Mouse (Mus musculus): ENCODE data around the gene Cpne6. TPM values are rescaled to one million over a fixed set of nuclear protein-coding genes. Genes with fewer than 3 reads are reported as not detected.
A peak's percentile ranks its signal among the peaks of the same experiment; 100 is the strongest.

Gene Cpne6
- total and polyA plus RNA-seq, 2 experiments from 2014 or later, result 12.3 to 14.7 TPM

- ATAC-seq (ENCODE audit: low FRiP score) (no peak), DNase-seq (ENCODE audit: low spot score) (no peak)
- Histone ChIP-seq H3K4me2 (ENCODE audit: low read depth, low read length, poor library complexity, severe bottlenecking) (no peak overlapping the region), H3K27me3 (ENCODE audit: insufficient read depth, low read length) (no peaks in the 10 kb centered on the region), H3K36me3 (ENCODE audit: insufficient read depth, low read length) (peaks cover 71% of the 10 kb centered on the region), H3K4me3 (ENCODE audit: low read depth, low read length) (no peak overlapping the region), H3K9ac (replicated peaks; ENCODE audit: low read length, poor library complexity, severe bottlenecking) (no peak overlapping the region), H3K4me1 (ENCODE audit: insufficient read depth, low read length) (peaks cover 7% of the 10 kb centered on the region; the same call in 1 of the 2 replicates), H3K9me3 (ENCODE audit: low read length) (no peaks in the 10 kb centered on the region), H3K27ac (ENCODE audit: low read depth, low read length) (no peak overlapping the region)
- WGBS, result 87% methylated on average over 3 of the region's 3 CpGs
- peak; percentile 28; the same call in 1 of the 2 replicates for TF ChIP-seq CTCF (IDR thresholded peaks at IDR 0.05)
Measured at GRCm38 (mm10) chr14:55565748-55566147, 55.5 kb downstream of the Cpne6 start.

Other genes with a start within 250 kb of the Cpne6 start
- gene Dhrs4, start 31.7 kb upstream of the Cpne6 start, total RNA-seq (2014; rRNA removed), result 10.0 and 13.8 TPM in 2 replicates
- 18.0 and 19.4 TPM in 2 replicates for gene Dhrs4, start 31.7 kb upstream of the Cpne6 start, polyA plus RNA-seq (2015; fragmentation: Nextera tagmentation; extraction: Ambion mirVana)
- 118 and 166 TPM in 2 replicates for gene Carmil3, start 19.8 kb upstream of the Cpne6 start, total RNA-seq (2014; rRNA removed)
- gene Carmil3, start 19.8 kb upstream of the Cpne6 start, polyA plus RNA-seq (2015; fragmentation: Nextera tagmentation; extraction: Ambion mirVana), result 33.3 and 37.6 TPM in 2 replicates
- 1.5 and 3.8 TPM in 2 replicates for gene Nrl, start 14.5 kb downstream of the Cpne6 start, total RNA-seq (2014; rRNA removed)
- 0.55 and 0.57 TPM in 2 replicates for gene Nrl, start 14.5 kb downstream of the Cpne6 start, polyA plus RNA-seq (2015; fragmentation: Nextera tagmentation; extraction: Ambion mirVana)
- gene Pck2, start 29.8 kb downstream of the Cpne6 start, total RNA-seq (2014; rRNA removed), result 27.8 and 29.1 TPM in 2 replicates
- gene Pck2, start 29.8 kb downstream of the Cpne6 start, polyA plus RNA-seq (2015; fragmentation: Nextera tagmentation; extraction: Ambion mirVana), result 18.2 and 21.6 TPM in 2 replicates
- gene Dcaf11, start 49.6 kb downstream of the Cpne6 start, total RNA-seq (2014; rRNA removed), result 98.3 and 103 TPM in 2 replicates
- 102 and 114 TPM in 2 replicates for gene Dcaf11, start 49.6 kb downstream of the Cpne6 start, polyA plus RNA-seq (2015; fragmentation: Nextera tagmentation; extraction: Ambion mirVana)
- gene A730061H03Rik, start 50.0 kb downstream of the Cpne6 start, total RNA-seq (2014; rRNA removed), result 5.4 TPM in 1 of 2 replicates, not detected in the other
- gene A730061H03Rik, start 50.0 kb downstream of the Cpne6 start, polyA plus RNA-seq (2015; fragmentation: Nextera tagmentation; extraction: Ambion mirVana), result 0.69 TPM in 1 of 2 replicates, not detected in the other
- gene Fitm1, start 65.2 kb downstream of the Cpne6 start, total RNA-seq (2014; rRNA removed), result 0.33 and 0.80 TPM in 2 replicates
- gene Fitm1, start 65.2 kb downstream of the Cpne6 start, polyA plus RNA-seq (2015; fragmentation: Nextera tagmentation; extraction: Ambion mirVana), result 0.16 and 0.17 TPM in 2 replicates
- gene Psme1, start 67.7 kb downstream of the Cpne6 start, total RNA-seq (2014; rRNA removed), result 119 and 147 TPM in 2 replicates
- gene Psme1, start 67.7 kb downstream of the Cpne6 start, polyA plus RNA-seq (2015; fragmentation: Nextera tagmentation; extraction: Ambion mirVana), result 268 and 288 TPM in 2 replicates
- gene Emc9, start 74.9 kb downstream of the Cpne6 start, total RNA-seq (2014; rRNA removed), result 36.3 and 38.9 TPM in 2 replicates
- gene Emc9, start 74.9 kb downstream of the Cpne6 start, polyA plus RNA-seq (2015; fragmentation: Nextera tagmentation; extraction: Ambion mirVana), result 74.3 and 78.8 TPM in 2 replicates
- 62.8 and 69.6 TPM in 2 replicates for gene Psme2, start 80.7 kb downstream of the Cpne6 start, total RNA-seq (2014; rRNA removed)
- 157 and 184 TPM in 2 replicates for gene Psme2, start 80.7 kb downstream of the Cpne6 start, polyA plus RNA-seq (2015; fragmentation: Nextera tagmentation; extraction: Ambion mirVana)
- 19.8 and 26.7 TPM in 2 replicates for gene Rnf31, start 81.3 kb downstream of the Cpne6 start, total RNA-seq (2014; rRNA removed)
- 20.4 and 23.0 TPM in 2 replicates for gene Rnf31, start 81.3 kb downstream of the Cpne6 start, polyA plus RNA-seq (2015; fragmentation: Nextera tagmentation; extraction: Ambion mirVana)
- gene Irf9, start 93.1 kb downstream of the Cpne6 start, total RNA-seq (2014; rRNA removed), result 17.1 and 18.2 TPM in 2 replicates
- 7.4 and 8.3 TPM in 2 replicates for gene Irf9, start 93.1 kb downstream of the Cpne6 start, polyA plus RNA-seq (2015; fragmentation: Nextera tagmentation; extraction: Ambion mirVana)
- gene Rec8, start 107.6 kb downstream of the Cpne6 start, total RNA-seq (2014; rRNA removed), result 6.0 and 11.1 TPM in 2 replicates
- gene Rec8, start 107.6 kb downstream of the Cpne6 start, polyA plus RNA-seq (2015; fragmentation: Nextera tagmentation; extraction: Ambion mirVana), result 7.6 and 8.7 TPM in 2 replicates
- gene Ipo4, start 125.5 kb downstream of the Cpne6 start, total RNA-seq (2014; rRNA removed), result 109 and 122 TPM in 2 replicates
- gene Ipo4, start 125.5 kb downstream of the Cpne6 start, polyA plus RNA-seq (2015; fragmentation: Nextera tagmentation; extraction: Ambion mirVana), result 104 and 112 TPM in 2 replicates
- 6.3 and 6.7 TPM in 2 replicates for gene Gm49378, start 127.5 kb downstream of the Cpne6 start, total RNA-seq (2014; rRNA removed)
- gene Gm49378, start 127.5 kb downstream of the Cpne6 start, polyA plus RNA-seq (2015; fragmentation: Nextera tagmentation; extraction: Ambion mirVana), result 2.3 and 2.8 TPM in 2 replicates
- gene Tm9sf1, start 133.4 kb downstream of the Cpne6 start, total RNA-seq (2014; rRNA removed), result 47.7 and 60.3 TPM in 2 replicates
- 48.2 and 54.3 TPM in 2 replicates for gene Tm9sf1, start 133.4 kb downstream of the Cpne6 start, polyA plus RNA-seq (2015; fragmentation: Nextera tagmentation; extraction: Ambion mirVana)
- gene Tssk4, start 139.7 kb downstream of the Cpne6 start, total RNA-seq (2014; rRNA removed), result 0.14 and 0.16 TPM in 2 replicates
- 0.28 and 0.36 TPM in 2 replicates for gene Tssk4, start 139.7 kb downstream of the Cpne6 start, polyA plus RNA-seq (2015; fragmentation: Nextera tagmentation; extraction: Ambion mirVana)
- 46.7 and 53.7 TPM in 2 replicates for gene Mdp1, start 150.1 kb downstream of the Cpne6 start, total RNA-seq (2014; rRNA removed)
- 77.9 and 82.2 TPM in 2 replicates for gene Mdp1, start 150.1 kb downstream of the Cpne6 start, polyA plus RNA-seq (2015; fragmentation: Nextera tagmentation; extraction: Ambion mirVana)
- 19.9 and 24.4 TPM in 2 replicates for gene Gmpr2, start 161.5 kb downstream of the Cpne6 start, total RNA-seq (2014; rRNA removed)
- gene Gmpr2, start 161.5 kb downstream of the Cpne6 start, polyA plus RNA-seq (2015; fragmentation: Nextera tagmentation; extraction: Ambion mirVana), result 35.5 and 36.7 TPM in 2 replicates
- 129 and 133 TPM in 2 replicates for gene Nedd8, start 161.7 kb downstream of the Cpne6 start, total RNA-seq (2014; rRNA removed)
- 569 and 590 TPM in 2 replicates for gene Nedd8, start 161.7 kb downstream of the Cpne6 start, polyA plus RNA-seq (2015; fragmentation: Nextera tagmentation; extraction: Ambion mirVana)
- gene Tinf2, start 171.4 kb downstream of the Cpne6 start, total RNA-seq (2014; rRNA removed), result 14.6 and 15.7 TPM in 2 replicates
- 19.9 and 23.6 TPM in 2 replicates for gene Tinf2, start 171.4 kb downstream of the Cpne6 start, polyA plus RNA-seq (2015; fragmentation: Nextera tagmentation; extraction: Ambion mirVana)
- gene Tgm1, start 203.5 kb downstream of the Cpne6 start, total RNA-seq (2014; rRNA removed), result 0.16 and 0.38 TPM in 2 replicates
- gene Tgm1, start 203.5 kb downstream of the Cpne6 start, polyA plus RNA-seq (2015; fragmentation: Nextera tagmentation; extraction: Ambion mirVana), result 0.14 and 0.18 TPM in 2 replicates
- 75.1 and 94.5 TPM in 2 replicates for gene Rabggta, start 211.8 kb downstream of the Cpne6 start, total RNA-seq (2014; rRNA removed)
- 61.9 and 62.6 TPM in 2 replicates for gene Rabggta, start 211.8 kb downstream of the Cpne6 start, polyA plus RNA-seq (2015; fragmentation: Nextera tagmentation; extraction: Ambion mirVana)
- 75.1 and 94.0 TPM in 2 replicates for gene Dhrs1, start 235.2 kb downstream of the Cpne6 start, total RNA-seq (2014; rRNA removed)
- 72.0 and 73.3 TPM in 2 replicates for gene Dhrs1, start 235.2 kb downstream of the Cpne6 start, polyA plus RNA-seq (2015; fragmentation: Nextera tagmentation; extraction: Ambion mirVana)
- 22.0 and 30.4 TPM in 2 replicates for gene Nop9, start 235.2 kb downstream of the Cpne6 start, total RNA-seq (2014; rRNA removed)
- 17.3 and 17.8 TPM in 2 replicates for gene Nop9, start 235.2 kb downstream of the Cpne6 start, polyA plus RNA-seq (2015; fragmentation: Nextera tagmentation; extraction: Ambion mirVana)
- 0.66 and 2.6 TPM in 2 replicates for gene Cideb, start 248.0 kb downstream of the Cpne6 start, total RNA-seq (2014; rRNA removed)
- 0.25 and 1.1 TPM in 2 replicates for gene Cideb, start 248.0 kb downstream of the Cpne6 start, polyA plus RNA-seq (2015; fragmentation: Nextera tagmentation; extraction: Ambion mirVana)

Data from midbrain, postnatal 0 days (tissue).